ENCODE assay signal across 18 mouse cellular contexts in genomic region chr11:21428013-21428317, GRCm38 (mm10). TPM values are rescaled to one million over a fixed set of nuclear protein-coding genes. Genes with fewer than 3 reads are reported as not detected.
DNase-seq lines count a peak whose midpoint lies in the region; ATAC-seq and TF ChIP-seq lines count a peak whose summit lies in the region.
"Had no signal": no experiment of that assay in that cellular context is flagged by ENCODE, and none has a peak within 500 bp of the region (broad histone marks: within the 10 kb centered on the region; RNA-seq: fewer than 3 reads in every experiment).

No protein-coding gene starts in this region.

- no peak overlapping the region for H3K4me2 ChIP-seq in liver, embryonic 16.5 days (ENCODE audit: low read depth, low read length)
- H3K4me2 ChIP-seq in hindbrain, embryonic 14.5 days (replicated peaks): no peak overlapping the region
- H3K4me2 ChIP-seq: embryonic facial prominence, embryonic 13.5 days; forebrain, embryonic 12.5 days; hindbrain, embryonic 13.5 days had no signal

- TF ChIP-seq POLR2A in small intestine, adult 2 months (IDR thresholded peaks at IDR 0.05; ENCODE audit: low read depth, low read length): no peak

- no peaks in the 10 kb centered on the region for H3K27me3 ChIP-seq in liver, embryonic 16.5 days (ENCODE audit: control insufficient read depth, insufficient read depth, low read depth, low read length)
- no peaks in the 10 kb centered on the region for H3K27me3 ChIP-seq in small intestine, adult 2 months (ENCODE audit: control insufficient read depth, insufficient read depth, low read length)
- H3K27me3 ChIP-seq in hindbrain, embryonic 14.5 days (ENCODE audit: control insufficient read depth, insufficient read depth, low read length): no peaks in the 10 kb centered on the region
- H3K27me3 ChIP-seq: embryonic facial prominence, embryonic 13.5 days; forebrain, embryonic 12.5 days; hindbrain, embryonic 13.5 days had no signal

- no peak overlapping the region for H3K9ac ChIP-seq in liver, embryonic 16.5 days (ENCODE audit: low read depth, low read length)
- no peak overlapping the region for H3K9ac ChIP-seq in hindbrain, embryonic 14.5 days
- H3K9ac ChIP-seq: embryonic facial prominence, embryonic 13.5 days; forebrain, embryonic 12.5 days; hindbrain, embryonic 13.5 days had no signal

- H3K4me1 ChIP-seq in liver, embryonic 16.5 days (ENCODE audit: control insufficient read depth, low read depth, low read length): no peaks in the 10 kb centered on the region; the same call in none of the 2 replicates
- H3K4me1 ChIP-seq in small intestine, adult 2 months (ENCODE audit: control insufficient read depth, insufficient read depth, insufficient read length, low read length): peaks cover 19% of the 10 kb centered on the region
- H3K4me1 ChIP-seq in hindbrain, embryonic 14.5 days (replicated peaks; ENCODE audit: control insufficient read depth, insufficient read depth, low read length): no peaks in the 10 kb centered on the region
- H3K4me1 ChIP-seq: embryonic facial prominence, embryonic 13.5 days; forebrain, embryonic 12.5 days; hindbrain, embryonic 13.5 days had no signal

- TF ChIP-seq CTCF in small intestine, adult 2 months (IDR thresholded peaks at IDR 0.05; ENCODE audit: extremely low read depth, insufficient read length, insufficient replicate concordance, low read depth, low read length): no peak

- WGBS in liver, embryonic 16.5 days (ENCODE audit: insufficient replicate concordance): 39% methylated on average over 3 of the region's 3 CpGs
- 17% methylated on average over 3 of the region's 3 CpGs for WGBS in small intestine, adult 2 months
- 78% methylated on average over 3 of the region's 3 CpGs for WGBS in hindbrain, embryonic 14.5 days

- peak overlapping the region; percentile 15; the same call in 1 of the 2 replicates for H3K27ac ChIP-seq in liver, embryonic 16.5 days (ENCODE audit: low read length)
- peak overlapping the region; percentile 87 for H3K27ac ChIP-seq in small intestine, adult 2 months (ENCODE audit: insufficient read depth, low read depth, low read length)
- no peak overlapping the region for H3K27ac ChIP-seq in hindbrain, embryonic 14.5 days
- H3K27ac ChIP-seq: embryonic facial prominence, embryonic 13.5 days; forebrain, embryonic 12.5 days; heart, embryonic 10.5 days; hindbrain, embryonic 13.5 days had no signal

- DNase-seq in heart, adult 11 months: peak; percentile 82
- no peak for DNase-seq in heart, postnatal 25 days (ENCODE audit: low spot score)
- DNase-seq in liver: no peak
- no peak for DNase-seq in spleen, postnatal 36 days (ENCODE audit: low spot score in 2 of 2)
- DNase-seq in hindbrain, embryonic 14.5 days (ENCODE audit: low spot score): no peak
- DNase-seq: adrenal gland, postnatal 10 days; cerebellum, adult 11-12 months; cerebellum, adult 9-10 months; cerebellum, postnatal 36 days; gastrocnemius, postnatal 25 days; heart, postnatal 10 days had no signal

- no peaks in the 10 kb centered on the region for H3K36me3 ChIP-seq in liver, embryonic 16.5 days (ENCODE audit: control insufficient read depth, insufficient read depth)
- no peaks in the 10 kb centered on the region for H3K36me3 ChIP-seq in small intestine, adult 2 months (ENCODE audit: control insufficient read depth, insufficient read depth, low read length)
- no peaks in the 10 kb centered on the region for H3K36me3 ChIP-seq in hindbrain, embryonic 14.5 days (replicated peaks; ENCODE audit: control insufficient read depth, insufficient read depth)
- H3K36me3 ChIP-seq: embryonic facial prominence, embryonic 13.5 days; forebrain, embryonic 12.5 days; heart, embryonic 10.5 days; hindbrain, embryonic 13.5 days had no signal

- no peak overlapping the region for H3K4me3 ChIP-seq in liver, embryonic 16.5 days (ENCODE audit: low read depth, low read length)
- no peak overlapping the region for H3K4me3 ChIP-seq in small intestine, adult 2 months (ENCODE audit: low read depth, low read length)
- H3K4me3 ChIP-seq in hindbrain, embryonic 14.5 days (replicated peaks; ENCODE audit: low read length): no peak overlapping the region
- H3K4me3 ChIP-seq: embryonic facial prominence, embryonic 13.5 days; forebrain, embryonic 12.5 days; heart, embryonic 10.5 days; hindbrain, embryonic 13.5 days had no signal

- H3K9me3 ChIP-seq in liver, embryonic 16.5 days (replicated peaks; ENCODE audit: control insufficient read depth, low read length): no peaks in the 10 kb centered on the region
- no peaks in the 10 kb centered on the region for H3K9me3 ChIP-seq in hindbrain, embryonic 14.5 days (ENCODE audit: control insufficient read depth, low read length)
- H3K9me3 ChIP-seq: embryonic facial prominence, embryonic 13.5 days; forebrain, embryonic 12.5 days; heart, embryonic 10.5 days; hindbrain, embryonic 13.5 days had no signal

- intact Hi-C loops in heart, postnatal 25 days (cut with DNase I): no loop called here

- no peak for ATAC-seq in liver, embryonic 16.5 days (ENCODE audit: low read depth)
- ATAC-seq in hindbrain, embryonic 14.5 days (ENCODE audit: low FRiP score): no peak
- ATAC-seq: forebrain, embryonic 16.5 days had no signal

RNA-seq across cellular contexts. Expression of gene Ugp2, which starts 57.0 kb away (rescaled TPM):
- total RNA-seq in heart, postnatal 25 days (2021): 100 to 1,000 TPM; 206 to 224 TPM
- polyA plus RNA-seq in liver, embryonic 16.5 days (2015; fragmentation: Nextera tagmentation; extraction: Ambion mirVana): 70.8 and 80.5 TPM in 2 replicates
- 0.95 and 1.9 TPM in 2 replicates for polyA plus RNA-seq in small intestine, adult 2 months (2012; rRNA removed)
- 67.8 and 80.7 TPM in 2 replicates for polyA plus RNA-seq in hindbrain, embryonic 14.5 days (2014; fragmentation: Nextera tagmentation; extraction: Ambion mirVana)

Comparison
In these comparisons a context has a peak if more than half of its experiments do, and no peak if none do; other contexts are left out.
1. RNA of gene Ugp2, which starts 57.0 kb away (polyA plus RNA-seq): 70.8 to 80.5 TPM in liver, embryonic 16.5 days and 67.8 to 80.7 TPM in hindbrain, embryonic 14.5 days; 0.95 to 1.9 TPM in small intestine, adult 2 months; every median in the first group is over 10 times any median in the second.